Mouse (Mus musculus): Measurements from ENCODE around the gene Olr1.

Gene Olr1

GRCm38 (mm10) chr6:129507024-129507423 lies at the start of gene Olr1:
Gene Olr1, minus strand, starts transcription at chr6:129507165.
- DNase-seq = no peak

GRCm38 (mm10) chr6:129548009-129548408 lies 41.0 kb upstream of the Olr1 start:
- DNase-seq = no peak

- no peak for DNase-seq
These were observed 40.3 kb upstream of the Olr1 start for GRCm38 (mm10) chr6:129547277-129547676.

GRCm38 (mm10) chr6:129543709-129544606 lies 37.0 kb upstream of the Olr1 start:
- peak; percentile 40 to 56 for DNase-seq

GRCm38 (mm10) chr6:129542540-129542939 lies 35.6 kb upstream of the Olr1 start:
- no peak for DNase-seq

- no peak for DNase-seq
These were observed 35.0 kb upstream of the Olr1 start for GRCm38 (mm10) chr6:129541931-129542330.

- no peak for DNase-seq
These were observed 31.6 kb upstream of the Olr1 start for GRCm38 (mm10) chr6:129538555-129538954.

GRCm38 (mm10) chr6:129535723-129536122 lies 28.8 kb upstream of the Olr1 start:
- no peak for DNase-seq

GRCm38 (mm10) chr6:129534627-129535190 lies 27.7 kb upstream of the Olr1 start:
- DNase-seq = no peak

- no peak for DNase-seq
These were observed 27.1 kb upstream of the Olr1 start for GRCm38 (mm10) chr6:129534057-129534456.

- DNase-seq = peak; percentile 73 to 75
These were observed 26.2 kb upstream of the Olr1 start, which contains the start of gene Gabarapl1 for GRCm38 (mm10) chr6:129532942-129533860. Gene Gabarapl1, plus strand, starts transcription at chr6:129533160.

GRCm38 (mm10) chr6:129532556-129532941 lies 25.6 kb upstream of the Olr1 start:
- no peak for DNase-seq

- no peak for DNase-seq
These were observed 23.3 kb upstream of the Olr1 start for GRCm38 (mm10) chr6:129530261-129530660.

GRCm38 (mm10) chr6:129529605-129530004 lies 22.6 kb upstream of the Olr1 start:
- DNase-seq = no peak

- no peak for DNase-seq
These were observed 20.5 kb upstream of the Olr1 start for GRCm38 (mm10) chr6:129527416-129527815.

- DNase-seq = no peak
These were observed 19.1 kb upstream of the Olr1 start for GRCm38 (mm10) chr6:129526069-129526468.

- DNase-seq = peak; percentile 43 to 44
These were observed 10.9 kb upstream of the Olr1 start for GRCm38 (mm10) chr6:129517752-129518408.

- no peak for DNase-seq
These were observed 9.4 kb upstream of the Olr1 start for GRCm38 (mm10) chr6:129516388-129516787.

GRCm38 (mm10) chr6:129515068-129515467 lies 8.1 kb upstream of the Olr1 start:
- DNase-seq = no peak

- no peak for DNase-seq
These were observed 7.4 kb upstream of the Olr1 start for GRCm38 (mm10) chr6:129514376-129514775.

- DNase-seq = no peak
These were observed 6.4 kb upstream of the Olr1 start for GRCm38 (mm10) chr6:129513409-129513808.

- DNase-seq = no peak
These were observed 5.9 kb upstream of the Olr1 start for GRCm38 (mm10) chr6:129512868-129513267.

GRCm38 (mm10) chr6:129512367-129512766 lies 5.4 kb upstream of the Olr1 start, which contains the start of gene Tmem52b:
Gene Tmem52b, plus strand, starts transcription at chr6:129512555.
- no peak for DNase-seq
